Mouse (Mus musculus) midbrain, embryonic 15.5 days (tissue): ENCODE measurements around the gene Cyp4a32. TPM values are rescaled to one million over a fixed set of nuclear protein-coding genes. Genes with fewer than 3 reads are reported as not detected.
"Not testable (repeated sequence)": the region's sequence is repeated elsewhere in the genome, so short reads cannot be mapped to it uniquely, and the experiment has no call there.

Source experiments
- ATAC-seq: fragments of 200-750 bp; cut with Nextera tagmentation; replicated peaks from 2 replicates; pipeline ENCODE4 v1.8.0; 2017; ENCODE audit warnings: moderate TSS enrichment
- H3K27ac ChIP-seq: fragments of 300-500 bp; sonication (generic); 2 replicates; pipeline ENCODE4 v1.5.1; 2015; ENCODE audit warnings: mild to moderate bottlenecking, inconsistent platforms
- H3K27me3 ChIP-seq: fragments of 300-500 bp; sonication (generic); replicated peaks from 2 replicates; pipeline ENCODE4 v1.6.1; 2015; ENCODE audit warnings: inconsistent platforms
- H3K36me3 ChIP-seq: fragments of 300-500 bp; sonication (generic); replicated peaks from 2 replicates; pipeline ENCODE4 v1.6.1; 2015; ENCODE audit warnings: inconsistent platforms
- H3K4me1 ChIP-seq: fragments of 300-500 bp; sonication (generic); 2 replicates; pipeline ENCODE4 v1.6.1; 2015; ENCODE audit warnings: inconsistent platforms
- H3K4me2 ChIP-seq: fragments of 300-500 bp; sonication (generic); 2 replicates; pipeline ENCODE4 v1.6.1; 2015; ENCODE audit warnings: inconsistent platforms, mild to moderate bottlenecking, moderate library complexity
- H3K4me3 ChIP-seq: fragments of 300-500 bp; sonication (generic); 2 replicates; pipeline ENCODE4 v1.5.1; 2015; ENCODE audit warnings: mild to moderate bottlenecking, inconsistent platforms
- H3K9ac ChIP-seq: fragments of 300-500 bp; sonication (generic); 2 replicates; pipeline ENCODE4 v1.6.1; 2015; ENCODE audit warnings: mild to moderate bottlenecking, inconsistent platforms
- H3K9me3 ChIP-seq: fragments of 300-500 bp; sonication (generic); 2 replicates; pipeline ENCODE4 v1.6.1; 2016; ENCODE audit warnings: inconsistent platforms
- WGBS: fragments of 180-500 bp; shearing (Covaris S2); methylation state at CpG from one replicate; pipeline ENCODE4 v1.1.7; 2015; ENCODE audit warnings: mixed read lengths; 5-methylcytosine and 5-hydroxymethylcytosine counted together
- polyA plus RNA-seq: library from polyadenylated mRNA; unstranded; fragments of >200 nt; fragmentation: Nextera tagmentation; extraction: Ambion mirVana; gene quantifications from 2 replicates; pipeline ENCODE4 v1.2.1, GENCODE M21; 2015

Gene Cyp4a32
- polyA plus RNA-seq = not detected in 2 replicates

DNA sequence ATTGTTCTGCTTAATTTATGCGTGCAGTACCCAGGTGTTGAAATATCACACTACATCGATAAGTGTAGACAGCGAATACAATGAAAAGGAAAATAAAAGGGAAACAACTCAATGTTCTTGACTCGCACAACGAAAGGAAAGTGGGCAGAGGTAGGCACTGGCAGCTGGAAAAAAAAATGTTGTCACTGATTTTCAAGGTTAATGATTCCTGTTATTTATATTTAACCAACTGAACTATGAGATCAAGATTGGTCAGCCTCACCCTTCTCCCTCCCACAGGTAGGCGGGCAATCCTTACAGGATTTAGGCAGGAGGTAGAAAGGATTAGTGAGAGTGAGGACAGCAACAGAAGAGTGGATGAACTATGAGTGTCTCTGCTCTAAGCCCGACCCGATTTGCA is at the start of gene Cyp4a32:
Gene Cyp4a32 (plus strand): TSS at position 359 of the 400 bp plus-strand sequence.
- not testable (repeated sequence) for H3K4me3 ChIP-seq, ATAC-seq, H3K27me3 ChIP-seq, H3K9me3 ChIP-seq, H3K4me2 ChIP-seq, H3K9ac ChIP-seq, H3K36me3 ChIP-seq, H3K27ac ChIP-seq, H3K4me1 ChIP-seq
- 94% methylated on average over 8 of the region's 8 CpGs for WGBS

DNA sequence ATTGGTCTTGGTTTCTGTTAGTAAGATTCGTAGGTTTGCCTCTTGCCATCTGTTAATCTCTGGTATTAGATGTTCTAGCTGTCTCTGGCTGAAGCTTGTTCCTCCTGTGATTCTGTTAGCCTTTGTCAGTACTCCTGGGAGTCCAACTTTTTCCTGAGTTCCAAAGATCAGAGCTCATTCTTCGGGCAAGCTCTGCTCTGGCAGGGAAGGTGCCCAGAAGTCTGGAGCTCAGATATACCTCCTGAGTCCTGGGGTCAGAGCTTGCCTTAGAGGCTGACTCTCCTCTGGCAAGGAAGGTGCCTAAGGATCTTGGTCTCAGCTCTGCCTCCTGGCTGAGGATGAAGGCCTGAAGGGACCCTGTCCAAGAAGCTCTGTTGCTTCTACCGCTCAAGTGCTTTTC is 48.0 kb upstream of the Cyp4a32 start:
- H3K4me1 ChIP-seq = no peaks in the 10 kb centered on the region
- 91% methylated on average over 3 of the region's 3 CpGs for WGBS
- H3K27me3 ChIP-seq = no peaks in the 10 kb centered on the region
- no peak overlapping the region for H3K4me3 ChIP-seq
- ATAC-seq = no peak
- H3K4me2 ChIP-seq = no peak overlapping the region
- H3K9me3 ChIP-seq = no peaks in the 10 kb centered on the region
- no peak overlapping the region for H3K9ac ChIP-seq
- no peaks in the 10 kb centered on the region for H3K36me3 ChIP-seq
- H3K27ac ChIP-seq = no peak overlapping the region

- H3K36me3 ChIP-seq = no peaks in the 10 kb centered on the region
- no peak for ATAC-seq
- no peak overlapping the region for H3K27ac ChIP-seq
- no peaks in the 10 kb centered on the region for H3K27me3 ChIP-seq
- no peak overlapping the region for H3K4me3 ChIP-seq
- no peaks in the 10 kb centered on the region for H3K4me1 ChIP-seq
- 60% methylated on average over 2 of the region's 2 CpGs for WGBS
- no peak overlapping the region for H3K9ac ChIP-seq
- H3K4me2 ChIP-seq = no peak overlapping the region
- H3K9me3 ChIP-seq = no peaks in the 10 kb centered on the region
Observed at GRCm38 (mm10) chr4:115555513-115555912, 45.3 kb upstream of the Cyp4a32 start.

GRCm38 (mm10) chr4:115557861-115558561 is 42.8 kb upstream of the Cyp4a32 start:
- ATAC-seq = no peak
- Histone ChIP-seq H3K9me3 (no peaks in the 10 kb centered on the region), H3K9ac (no peak overlapping the region), H3K36me3 (no peaks in the 10 kb centered on the region), H3K27me3 (no peaks in the 10 kb centered on the region), H3K27ac (no peak overlapping the region), H3K4me2 (no peak overlapping the region), H3K4me3 (no peak overlapping the region), H3K4me1 (no peaks in the 10 kb centered on the region)
- WGBS = 56% methylated on average over 4 of the region's 4 CpGs

DNA sequence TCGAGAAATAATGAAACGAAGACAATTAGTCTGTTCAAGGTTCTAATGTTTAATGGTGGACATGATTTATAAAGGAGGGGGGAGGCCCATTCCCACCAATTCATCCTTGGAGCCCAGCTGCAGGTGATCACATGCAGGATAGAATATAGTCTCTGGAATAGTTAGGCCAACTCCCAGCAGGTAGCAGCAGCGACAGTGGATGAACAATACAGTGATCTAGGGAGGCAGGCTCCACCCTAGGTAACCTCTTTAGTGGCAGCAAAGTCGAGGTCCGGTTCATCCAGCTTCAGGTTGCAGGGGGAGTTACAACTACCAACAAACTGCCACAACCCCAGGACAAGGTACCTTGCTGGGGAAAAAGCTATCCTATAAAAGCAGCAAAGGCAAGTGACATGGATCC is 39.5 kb upstream of the Cyp4a32 start:
- H3K9me3 ChIP-seq, H3K36me3 ChIP-seq, H3K9ac ChIP-seq, H3K4me2 ChIP-seq, H3K27ac ChIP-seq, H3K27me3 ChIP-seq, H3K4me3 ChIP-seq, ATAC-seq, H3K4me1 ChIP-seq: not testable (repeated sequence)
- 58% methylated on average over 5 of the region's 5 CpGs for WGBS

GRCm38 (mm10) chr4:115563401-115563800 is 37.4 kb upstream of the Cyp4a32 start, which contains the start of gene Cyp4a31:
Gene Cyp4a31 (plus strand): TSS chr4:115563649.
- no peaks in the 10 kb centered on the region for H3K9me3 ChIP-seq
- no peaks in the 10 kb centered on the region for H3K27me3 ChIP-seq
- H3K4me1 ChIP-seq = no peaks in the 10 kb centered on the region
- no peak within 1 kb of the TSS for H3K27ac ChIP-seq
- H3K4me2 ChIP-seq = no peak within 1 kb of the TSS
- ATAC-seq = no peak
- H3K4me3 ChIP-seq = no peak within 1 kb of the TSS
- H3K36me3 ChIP-seq = no peaks in the 10 kb centered on the region
- WGBS = 82% methylated on average over 3 of the region's 3 CpGs
- H3K9ac ChIP-seq = no peak within 1 kb of the TSS

DNA sequence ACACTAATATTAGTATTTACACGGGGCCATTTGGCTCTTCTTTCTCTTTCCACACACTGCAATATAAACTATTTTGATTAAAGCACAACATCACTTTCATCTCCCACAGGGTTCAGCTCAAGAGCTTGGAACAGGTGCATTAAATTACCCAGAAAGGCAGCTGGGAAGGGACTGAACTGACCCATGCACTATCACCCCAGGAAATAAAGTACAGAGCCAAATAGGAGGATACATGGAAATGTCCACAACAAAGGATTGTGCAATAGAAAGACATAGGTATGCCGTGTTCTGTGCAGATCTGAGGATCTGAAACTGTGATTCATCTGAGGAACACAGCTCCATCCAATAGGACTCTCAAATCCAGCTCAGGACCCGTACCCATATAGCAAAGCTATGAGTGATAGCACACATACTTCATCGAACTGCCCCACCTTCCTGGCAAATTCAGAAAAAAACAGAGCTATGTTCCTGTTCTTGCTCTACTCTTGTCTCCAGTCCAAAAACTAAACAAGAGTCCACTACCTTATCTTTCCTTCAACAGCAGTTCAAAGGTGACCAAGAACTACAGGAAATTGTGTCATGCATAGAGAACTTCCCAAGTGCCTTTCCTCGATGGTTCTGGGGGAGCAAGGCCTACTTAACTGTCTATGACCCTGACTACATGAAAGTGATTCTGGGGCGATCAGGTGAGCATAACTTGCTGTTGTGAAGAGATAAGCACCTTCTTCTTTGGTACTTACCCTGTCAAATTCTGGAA is 36.1 kb upstream of the Cyp4a32 start:
- ATAC-seq, H3K36me3 ChIP-seq, H3K9ac ChIP-seq, H3K27ac ChIP-seq, H3K4me2 ChIP-seq, H3K9me3 ChIP-seq, H3K27me3 ChIP-seq, H3K4me1 ChIP-seq, H3K4me3 ChIP-seq: not testable (repeated sequence)
- WGBS = 81% methylated on average over 6 of the region's 6 CpGs

DNA sequence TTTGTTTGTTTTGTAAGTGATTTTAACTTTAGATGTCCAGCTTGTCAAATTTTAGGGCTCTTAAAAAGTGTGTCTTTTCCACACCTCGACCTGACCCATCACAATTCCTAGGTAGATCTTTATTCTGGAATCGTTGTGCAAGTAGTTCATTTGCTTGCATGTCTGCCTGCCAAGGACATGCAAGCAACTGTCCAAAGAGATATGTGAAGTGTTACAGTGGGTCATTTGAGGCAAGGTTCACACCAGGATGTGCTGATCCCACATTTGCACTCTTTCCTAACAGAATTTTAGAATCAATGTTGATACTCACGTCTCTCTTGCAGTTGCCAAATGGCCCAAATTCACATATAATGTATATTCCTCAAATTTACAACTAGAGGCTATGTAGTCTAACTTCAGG is 25.5 kb upstream of the Cyp4a32 start:
- ATAC-seq = no peak
- Histone ChIP-seq H3K4me2 (no peak overlapping the region), H3K4me3 (no peak overlapping the region), H3K9me3 (no peaks in the 10 kb centered on the region), H3K27ac (no peak overlapping the region), H3K27me3 (no peaks in the 10 kb centered on the region), H3K36me3 (no peaks in the 10 kb centered on the region), H3K4me1 (no peaks in the 10 kb centered on the region), H3K9ac (no peak overlapping the region)
- 80% methylated on average over 3 of the region's 3 CpGs for WGBS

- Histone ChIP-seq H3K9ac (no peak overlapping the region), H3K27ac (no peak overlapping the region), H3K36me3 (no peaks in the 10 kb centered on the region), H3K4me1 (no peaks in the 10 kb centered on the region), H3K4me2 (no peak overlapping the region), H3K9me3 (no peaks in the 10 kb centered on the region), H3K4me3 (no peak overlapping the region), H3K27me3 (no peaks in the 10 kb centered on the region)
- ATAC-seq = no peak
- WGBS = 82% methylated on average over 2 of the region's 2 CpGs
Observed at GRCm38 (mm10) chr4:115575776-115576175, 25.0 kb upstream of the Cyp4a32 start.

GRCm38 (mm10) chr4:115583036-115583435 is 17.7 kb upstream of the Cyp4a32 start:
- Histone ChIP-seq H3K4me2 (no peak overlapping the region), H3K27ac (no peak overlapping the region), H3K9me3 (no peaks in the 10 kb centered on the region), H3K4me1 (no peaks in the 10 kb centered on the region), H3K27me3 (no peaks in the 10 kb centered on the region), H3K9ac (no peak overlapping the region), H3K4me3 (no peak overlapping the region), H3K36me3 (no peaks in the 10 kb centered on the region)
- ATAC-seq = no peak

GRCm38 (mm10) chr4:115596357-115596756 is 4.4 kb upstream of the Cyp4a32 start:
- Histone ChIP-seq H3K36me3 (no peaks in the 10 kb centered on the region), H3K4me2 (no peak overlapping the region), H3K4me1 (no peaks in the 10 kb centered on the region), H3K4me3 (no peak overlapping the region), H3K27ac (no peak overlapping the region), H3K9ac (no peak overlapping the region), H3K9me3 (no peaks in the 10 kb centered on the region), H3K27me3 (no peaks in the 10 kb centered on the region)
- no peak for ATAC-seq
- 88% methylated on average over 1 of the region's 1 CpGs for WGBS

- no peaks in the 10 kb centered on the region for H3K36me3 ChIP-seq
- no peak overlapping the region for H3K9ac ChIP-seq
- no peaks in the 10 kb centered on the region for H3K9me3 ChIP-seq
- ATAC-seq = no peak
- H3K27ac ChIP-seq = no peak overlapping the region
- no peak overlapping the region for H3K4me2 ChIP-seq
- no peak overlapping the region for H3K4me3 ChIP-seq
- 99% methylated on average over 2 of the region's 2 CpGs for WGBS
- H3K27me3 ChIP-seq = no peaks in the 10 kb centered on the region
- no peaks in the 10 kb centered on the region for H3K4me1 ChIP-seq
Observed at GRCm38 (mm10) chr4:115596824-115597336, 3.9 kb upstream of the Cyp4a32 start.

DNA sequence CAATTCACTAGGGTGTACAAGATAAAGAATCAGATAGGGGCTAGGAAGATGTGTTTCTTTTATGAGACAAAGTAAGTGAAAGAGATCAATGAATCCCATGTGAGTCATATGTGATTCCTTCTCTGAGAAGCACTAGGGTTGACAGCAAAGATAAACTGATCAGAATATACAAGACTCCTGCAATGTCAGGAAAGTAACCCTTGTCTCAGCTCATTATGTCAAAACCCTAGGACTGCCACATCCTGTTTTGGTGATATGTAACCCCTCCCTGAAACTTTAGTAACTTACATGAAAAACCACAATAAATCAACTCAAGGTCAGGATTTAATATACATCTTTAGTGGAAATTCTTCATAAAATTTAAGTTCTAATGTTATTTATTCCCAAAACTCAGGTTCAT is 13.2 kb downstream of the Cyp4a32 start:
- no peak for ATAC-seq
- Histone ChIP-seq H3K4me1 (no peaks in the 10 kb centered on the region), H3K9me3 (no peaks in the 10 kb centered on the region), H3K27me3 (no peaks in the 10 kb centered on the region), H3K9ac (no peak overlapping the region), H3K27ac (no peak overlapping the region), H3K4me2 (no peak overlapping the region), H3K4me3 (no peak overlapping the region), H3K36me3 (no peaks in the 10 kb centered on the region)
